Mouse (Mus musculus) lung, embryonic 15.5 days (tissue): ENCODE measurements around the gene Jsrp1. TPM values are rescaled to one million over a fixed set of nuclear protein-coding genes. Genes with fewer than 3 reads are reported as not detected.
"Not testable (repeated sequence)": the region's sequence is repeated elsewhere in the genome, so short reads cannot be mapped to it uniquely, and the experiment has no call there.

Experiments
- ATAC-seq: fragments of 200-750 bp; cut with Nextera tagmentation; 2 replicates; pipeline ENCODE4 v1.8.0; 2017; ENCODE audit warnings: moderate number of reproducible peaks, borderline replicate concordance; ENCODE audit not compliant: low FRiP score, low TSS enrichment; ENCODE audit errors: extremely low read depth
- H3K27ac ChIP-seq: fragments of 300-500 bp; sonication (generic); 2 replicates; pipeline ENCODE4 v1.5.1; 2015; ENCODE audit warnings: moderate library complexity, mild to moderate bottlenecking, inconsistent platforms
- H3K27me3 ChIP-seq: fragments of 300-500 bp; sonication (generic); 2 replicates; pipeline ENCODE4 v1.6.1; 2015; ENCODE audit warnings: inconsistent platforms
- H3K36me3 ChIP-seq: fragments of 300-500 bp; sonication (generic); 2 replicates; pipeline ENCODE4 v1.6.1; 2015; ENCODE audit warnings: inconsistent platforms
- H3K4me1 ChIP-seq: fragments of 300-500 bp; sonication (generic); 2 replicates; pipeline ENCODE4 v1.6.1; 2015; ENCODE audit warnings: inconsistent platforms
- H3K4me2 ChIP-seq: fragments of 300-500 bp; sonication (generic); 2 replicates; pipeline ENCODE4 v1.6.1; 2015; ENCODE audit warnings: inconsistent platforms, mild to moderate bottlenecking, moderate library complexity
- H3K4me3 ChIP-seq: fragments of 300-500 bp; sonication (generic); 2 replicates; pipeline ENCODE4 v1.5.1; 2015; ENCODE audit warnings: mild to moderate bottlenecking, inconsistent platforms
- H3K9ac ChIP-seq: fragments of 300-500 bp; sonication (generic); 2 replicates; pipeline ENCODE4 v1.6.1; 2015; ENCODE audit warnings: inconsistent platforms
- H3K9me3 ChIP-seq: fragments of 300-500 bp; sonication (generic); 2 replicates; pipeline ENCODE4 v1.6.1; 2016; ENCODE audit warnings: inconsistent platforms
- WGBS: fragments of 180-500 bp; shearing (Covaris S2); methylation state at CpG from one replicate; pipeline ENCODE4 v1.1.7; 2015; 5-methylcytosine and 5-hydroxymethylcytosine counted together
- polyA plus RNA-seq: library from polyadenylated mRNA; unstranded; fragments of >200 nt; fragmentation: Nextera tagmentation; extraction: Ambion mirVana; gene quantifications from 2 replicates; pipeline ENCODE4 v1.2.1, GENCODE M21; 2015

Gene Jsrp1
- polyA plus RNA-seq, 1 experiment from 2014 or later = 0.74 TPM

DNA sequence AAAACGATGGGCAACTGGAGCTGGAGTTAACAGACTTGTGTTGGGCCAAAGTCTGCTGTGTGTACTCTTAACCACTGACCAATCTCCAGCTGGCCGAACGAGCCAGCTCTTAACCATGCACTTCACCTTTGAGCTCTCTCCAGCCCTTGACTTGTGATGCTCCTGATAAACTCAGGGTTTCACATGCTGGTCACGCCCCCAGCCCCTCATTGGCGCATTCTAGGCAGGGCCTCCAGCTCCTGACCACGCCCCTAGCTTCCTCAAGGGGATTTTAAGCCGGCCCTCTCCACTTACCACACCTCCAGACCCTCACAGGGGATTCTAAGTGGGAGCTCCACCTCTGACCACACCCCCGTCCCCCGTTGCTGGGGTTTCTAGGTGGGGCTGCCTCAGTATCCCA, 17.8 kb upstream of the Jsrp1 start:
- H3K4me3 ChIP-seq = no peak overlapping the region
- H3K36me3 ChIP-seq = peaks cover 17% of the 10 kb centered on the region
- WGBS = 3% methylated on average over 9 of the region's 9 CpGs
- peaks cover 27% of the 10 kb centered on the region for H3K4me1 ChIP-seq
- no peaks in the 10 kb centered on the region for H3K9me3 ChIP-seq
- H3K27me3 ChIP-seq = peaks cover 34% of the 10 kb centered on the region
- H3K27ac ChIP-seq = no peak overlapping the region
- no peak overlapping the region for H3K4me2 ChIP-seq
- no peak for ATAC-seq
- H3K9ac ChIP-seq = no peak overlapping the region

DNA sequence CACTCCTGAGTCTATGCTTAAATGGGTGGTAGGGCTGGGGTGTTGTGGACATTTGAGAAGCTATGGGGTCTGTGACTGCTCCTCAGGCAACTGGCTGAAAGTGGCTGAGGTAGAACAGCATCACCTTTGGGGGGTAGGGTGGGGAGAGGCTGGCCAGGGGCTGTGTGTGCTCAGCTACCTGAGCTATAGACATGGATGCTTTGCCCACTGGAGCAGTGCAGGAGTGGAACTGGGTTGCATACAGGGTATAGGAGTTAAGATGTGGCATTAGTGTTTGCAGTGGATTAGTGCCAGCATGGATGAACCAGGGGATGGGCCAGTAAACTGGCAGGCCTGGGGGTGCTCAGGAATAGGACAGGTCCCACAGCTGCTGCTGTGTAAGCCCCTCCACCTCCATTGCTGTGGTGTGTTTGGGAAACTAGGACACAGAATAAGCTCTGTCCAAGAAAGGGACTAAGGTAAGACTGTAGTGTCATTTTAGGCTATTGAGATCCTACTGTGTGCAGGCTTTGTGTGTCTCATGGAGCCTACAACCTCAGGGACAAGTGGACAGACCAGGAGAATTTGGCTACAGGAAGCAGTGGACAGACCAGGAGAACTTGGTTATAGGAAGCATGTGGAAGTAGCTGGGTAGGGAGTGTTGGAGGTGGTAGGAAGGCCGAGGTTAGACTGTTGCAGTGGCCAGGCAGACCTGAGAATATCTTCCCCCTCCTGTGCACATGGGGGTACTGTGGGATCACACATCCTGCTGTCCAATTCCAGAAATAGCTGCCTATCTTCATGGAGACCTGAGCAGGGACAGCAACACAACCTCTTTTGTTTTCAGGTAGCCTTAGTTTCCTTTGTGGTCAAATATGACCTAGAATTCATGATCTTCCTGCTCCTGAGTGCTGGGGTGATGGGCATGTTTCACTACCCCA, 16.3 kb upstream of the Jsrp1 start:
- H3K36me3 ChIP-seq = peaks cover 17% of the 10 kb centered on the region
- H3K4me1 ChIP-seq = peaks cover 29% of the 10 kb centered on the region
- H3K9me3 ChIP-seq = no peaks in the 10 kb centered on the region
- no peak for ATAC-seq
- no peak overlapping the region for H3K4me3 ChIP-seq
- no peak overlapping the region for H3K27ac ChIP-seq
- 69% methylated on average over 1 of the region's 1 CpGs for WGBS
- no peak overlapping the region for H3K9ac ChIP-seq
- H3K4me2 ChIP-seq = no peak overlapping the region
- H3K27me3 ChIP-seq = peaks cover 19% of the 10 kb centered on the region

DNA sequence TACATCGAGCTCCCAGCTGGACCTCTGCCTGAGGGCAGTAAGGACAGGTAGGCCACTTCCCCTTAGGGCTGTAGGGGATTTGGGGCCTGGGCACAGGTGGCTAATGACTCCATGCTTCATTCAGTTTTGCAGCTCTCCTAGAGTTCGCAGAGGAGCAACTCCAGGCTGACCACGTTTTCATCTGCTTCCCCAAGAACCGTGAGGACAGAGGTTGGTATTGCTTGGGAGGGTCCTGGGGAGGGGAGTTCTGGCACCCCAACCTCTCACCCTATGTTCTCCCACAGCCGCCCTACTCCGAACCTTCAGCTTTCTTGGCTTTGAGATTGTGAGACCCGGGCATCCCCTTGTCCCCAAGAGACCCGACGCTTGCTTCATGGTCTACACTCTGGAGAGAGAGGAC, 15.3 kb upstream of the Jsrp1 start:
- ATAC-seq, H3K27me3 ChIP-seq, H3K27ac ChIP-seq, H3K9me3 ChIP-seq, H3K9ac ChIP-seq: not testable (repeated sequence)
- Histone ChIP-seq H3K4me2 (peak overlapping the region; percentile 80), H3K36me3 (peaks cover 17% of the 10 kb centered on the region), H3K4me1 (peaks cover 29% of the 10 kb centered on the region), H3K4me3 (peak overlapping the region; percentile 77; the same call in 1 of the 2 replicates)
- 70% methylated on average over 8 of the region's 9 CpGs for WGBS

DNA sequence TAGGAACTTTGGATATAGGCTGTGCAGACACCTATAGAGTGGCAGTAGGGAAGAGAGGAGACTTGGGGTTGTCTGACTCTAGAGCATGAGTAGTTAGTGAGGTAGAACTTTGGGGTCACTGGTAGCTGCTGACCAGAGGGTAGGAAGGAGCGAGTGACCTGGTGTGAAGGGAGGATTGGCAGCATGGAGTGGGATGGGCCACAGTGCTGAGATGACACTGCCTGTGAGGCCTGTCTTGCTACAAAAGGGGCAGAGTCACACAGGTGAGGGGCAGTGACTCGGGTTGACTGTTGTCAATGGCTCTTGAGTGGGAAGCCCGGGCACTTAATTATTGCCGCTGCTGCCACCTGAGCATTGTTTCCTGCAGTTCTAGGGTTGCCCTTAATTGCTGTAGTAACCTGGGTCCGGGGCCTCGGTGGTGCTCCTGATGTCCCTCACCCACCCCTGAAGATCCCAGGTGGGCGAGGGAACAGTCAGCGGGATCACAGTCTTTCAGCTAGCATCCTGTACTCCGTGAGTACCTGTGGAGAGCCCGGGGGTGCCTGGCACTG, 14.6 kb upstream of the Jsrp1 start:
- 61% methylated on average over 10 of the region's 10 CpGs for WGBS
- Histone ChIP-seq H3K4me3 (peak overlapping the region; percentile 77), H3K27me3 (peaks cover 2% of the 10 kb centered on the region; the same call in 1 of the 2 replicates), H3K4me2 (peak overlapping the region; percentile 80), H3K27ac (no peak overlapping the region), H3K9ac (peak overlapping the region; percentile 96), H3K9me3 (no peaks in the 10 kb centered on the region), H3K36me3 (peaks cover 17% of the 10 kb centered on the region), H3K4me1 (peaks cover 29% of the 10 kb centered on the region)
- ATAC-seq = no peak

DNA sequence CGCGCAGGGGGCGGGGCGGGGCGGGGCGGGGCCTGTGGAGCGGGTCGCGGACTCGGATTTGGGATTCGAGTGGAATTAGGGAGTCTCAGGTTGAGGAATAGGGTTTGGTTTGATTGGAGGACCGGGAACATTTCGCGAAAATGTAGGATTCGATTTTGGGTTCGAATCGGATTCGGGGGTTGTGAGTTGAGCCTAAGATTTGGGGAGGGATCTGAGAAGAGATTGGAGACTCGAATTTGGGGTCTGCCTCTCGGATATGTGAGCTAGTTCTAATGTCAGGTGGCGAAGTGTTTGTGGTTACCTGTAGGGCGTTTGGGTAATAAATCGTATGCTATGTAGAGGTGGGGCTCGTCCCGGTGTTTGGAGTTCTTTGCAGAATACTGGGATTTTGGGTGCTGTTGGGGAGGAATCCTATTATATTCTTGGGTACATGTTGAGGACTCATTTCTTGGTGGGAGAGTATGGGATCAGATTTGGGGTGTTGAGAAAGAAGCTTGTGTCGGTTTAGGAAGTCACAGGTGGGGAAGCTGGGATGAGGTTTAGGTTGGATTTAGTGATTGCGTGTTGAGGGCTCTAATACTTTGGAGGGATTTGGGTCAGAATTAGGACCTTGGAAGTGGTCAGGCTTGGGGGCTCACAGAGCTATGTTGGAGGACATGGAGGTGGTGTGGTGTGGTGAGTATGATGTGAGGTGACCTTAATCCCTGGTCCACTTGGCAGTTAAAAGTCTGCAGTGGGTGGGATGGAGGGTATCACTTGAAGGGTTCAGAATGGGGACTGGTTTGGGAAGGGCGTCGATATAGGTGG, 14.0 kb upstream of the Jsrp1 start:
- no peaks in the 10 kb centered on the region for H3K9me3 ChIP-seq
- H3K9ac ChIP-seq = peak overlapping the region; percentile 96
- no peaks in the 10 kb centered on the region for H3K27me3 ChIP-seq
- whole genome bisulfite sequencing = 5% methylated on average over 29 of the region's 29 CpGs
- H3K4me3 ChIP-seq = peak overlapping the region; percentile 77
- H3K27ac ChIP-seq = peak overlapping the region; percentile 92
- H3K36me3 ChIP-seq = peaks cover 17% of the 10 kb centered on the region
- H3K4me1 ChIP-seq = peaks cover 29% of the 10 kb centered on the region
- peak overlapping the region; percentile 80 for H3K4me2 ChIP-seq
- ATAC-seq = no peak

DNA sequence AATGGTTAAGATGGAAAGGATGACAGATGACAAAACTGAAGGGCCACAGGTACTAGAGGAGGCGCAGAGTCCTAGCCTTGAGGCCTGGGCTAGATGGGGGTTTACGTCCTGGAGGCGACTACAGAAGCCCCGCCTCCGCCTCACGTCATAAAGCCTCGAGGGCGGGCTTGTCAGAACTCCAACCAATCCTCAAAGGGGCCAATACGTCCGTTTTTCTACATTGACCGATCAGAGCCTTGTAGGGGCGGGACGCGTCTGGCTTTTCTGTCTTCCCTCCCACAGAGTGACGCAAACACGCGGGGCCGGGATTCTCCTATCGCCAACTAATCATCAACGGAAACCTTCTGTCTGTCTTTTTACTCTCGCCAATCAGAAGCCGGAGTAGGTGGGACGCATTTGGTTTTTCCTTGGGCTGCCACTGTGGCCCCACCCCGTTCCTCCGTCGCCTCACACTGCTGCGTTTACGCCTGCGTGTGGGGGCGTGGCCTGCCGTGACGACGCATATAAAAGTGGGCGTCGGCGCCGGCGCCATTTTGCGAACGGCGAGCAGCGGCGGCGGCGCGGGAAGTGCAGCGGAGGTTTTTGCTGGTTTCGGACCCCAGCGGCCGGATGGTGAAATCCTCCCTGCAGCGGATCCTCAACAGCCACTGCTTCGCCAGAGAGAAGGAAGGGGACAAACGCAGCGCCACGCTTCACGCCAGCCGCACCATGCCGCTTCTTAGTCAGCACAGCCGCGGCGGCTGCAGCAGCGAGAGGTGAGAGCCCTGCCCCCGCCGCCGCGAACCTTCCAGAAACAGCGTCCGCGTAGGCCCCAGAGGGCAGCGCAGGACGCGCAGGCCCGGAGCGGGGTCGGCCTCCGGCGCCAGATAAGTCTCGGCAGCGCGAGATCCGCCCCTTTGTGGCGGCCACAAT, 13.1 kb upstream of the Jsrp1 start, which contains the start of gene Oaz1:
Gene Oaz1, plus strand, starts transcription at position 506 of the 912 bp plus-strand sequence.
- no peaks in the 10 kb centered on the region for H3K9me3 ChIP-seq
- peak within 1 kb of the TSS; percentile 77 for H3K4me3 ChIP-seq
- H3K4me2 ChIP-seq = peak within 1 kb of the TSS; percentile 80
- ATAC-seq = peak; percentile 98
- WGBS = under 1% methylated on average over 82 of the region's 82 CpGs
- H3K36me3 ChIP-seq = peaks cover 17% of the 10 kb centered on the region
- peak within 1 kb of the TSS; percentile 96 for H3K9ac ChIP-seq
- H3K27ac ChIP-seq = peak within 1 kb of the TSS; percentile 92
- H3K4me1 ChIP-seq = peaks cover 29% of the 10 kb centered on the region
- no peaks in the 10 kb centered on the region for H3K27me3 ChIP-seq

DNA sequence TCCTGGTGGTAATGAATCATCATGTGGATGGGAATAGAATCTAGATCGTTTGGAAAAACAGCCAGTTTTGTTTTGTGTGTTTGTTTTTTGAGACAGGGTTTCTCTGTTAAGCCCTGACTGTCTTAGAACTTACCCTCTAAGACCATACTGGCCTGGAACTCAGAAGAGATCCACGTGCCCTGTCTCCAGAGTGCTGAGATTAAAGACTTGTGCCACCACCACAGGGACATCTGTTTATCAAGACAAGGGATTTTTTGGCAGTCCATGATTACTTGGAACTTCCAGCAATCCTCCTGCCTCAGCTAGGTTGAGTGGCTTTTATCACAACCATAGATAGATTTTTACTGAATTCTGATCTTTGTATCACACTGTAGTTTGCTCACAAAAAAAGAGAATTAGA, 11.5 kb upstream of the Jsrp1 start:
- Histone ChIP-seq H3K9me3 (no peaks in the 10 kb centered on the region), H3K9ac (no peak overlapping the region), H3K4me1 (peaks cover 13% of the 10 kb centered on the region), H3K27me3 (no peaks in the 10 kb centered on the region), H3K36me3 (peaks cover 8% of the 10 kb centered on the region), H3K4me2 (no peak overlapping the region), H3K27ac (no peak overlapping the region), H3K4me3 (no peak overlapping the region)
- ATAC-seq = no peak
- 59% methylated on average over 2 of the region's 2 CpGs for WGBS

DNA sequence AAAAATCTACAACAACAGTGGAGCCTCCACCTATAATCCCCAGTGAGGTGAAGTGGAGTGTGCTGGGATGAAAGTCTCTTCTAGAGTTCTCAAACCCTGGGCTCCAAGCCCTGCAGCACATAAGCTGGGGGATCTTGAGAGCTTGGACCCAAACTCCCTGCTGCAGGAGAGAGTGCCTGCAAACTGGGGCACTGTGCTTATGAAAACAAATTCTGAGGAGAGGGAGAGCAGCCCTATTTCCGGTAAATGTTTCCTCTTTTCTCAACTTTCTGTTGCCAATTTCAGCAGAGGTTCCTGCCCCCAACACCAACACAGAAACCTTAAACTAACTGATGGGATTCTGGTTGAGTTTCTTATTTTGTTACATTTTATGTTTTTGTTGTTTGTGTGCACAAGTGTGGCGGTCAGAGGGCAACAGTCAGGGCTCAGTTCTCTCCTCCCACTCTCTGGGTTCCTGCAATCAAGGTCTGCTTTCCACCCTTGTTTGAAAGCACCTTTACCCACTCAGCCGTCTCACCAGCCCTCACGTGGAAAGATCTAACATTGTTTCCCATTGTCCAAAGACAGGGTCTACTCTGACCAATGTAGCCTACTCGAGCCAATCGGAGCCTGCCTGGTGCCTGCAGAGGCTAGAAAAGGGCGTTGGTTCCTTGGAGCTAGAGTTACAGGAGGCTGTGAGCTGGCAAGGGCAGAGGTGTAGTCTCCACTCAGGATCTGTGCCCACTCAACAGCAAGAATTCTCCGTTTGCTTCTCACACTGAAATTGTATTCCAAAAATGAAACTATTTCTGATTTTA, 10.7 kb upstream of the Jsrp1 start:
- H3K36me3 ChIP-seq = peaks cover under 1% of the 10 kb centered on the region
- no peaks in the 10 kb centered on the region for H3K9me3 ChIP-seq
- H3K4me1 ChIP-seq = peaks cover 13% of the 10 kb centered on the region
- no peak overlapping the region for H3K9ac ChIP-seq
- H3K4me2 ChIP-seq = no peak overlapping the region
- no peak overlapping the region for H3K4me3 ChIP-seq
- no peaks in the 10 kb centered on the region for H3K27me3 ChIP-seq
- WGBS = 58% methylated on average over 8 of the region's 8 CpGs
- ATAC-seq = no peak
- H3K27ac ChIP-seq = no peak overlapping the region

DNA sequence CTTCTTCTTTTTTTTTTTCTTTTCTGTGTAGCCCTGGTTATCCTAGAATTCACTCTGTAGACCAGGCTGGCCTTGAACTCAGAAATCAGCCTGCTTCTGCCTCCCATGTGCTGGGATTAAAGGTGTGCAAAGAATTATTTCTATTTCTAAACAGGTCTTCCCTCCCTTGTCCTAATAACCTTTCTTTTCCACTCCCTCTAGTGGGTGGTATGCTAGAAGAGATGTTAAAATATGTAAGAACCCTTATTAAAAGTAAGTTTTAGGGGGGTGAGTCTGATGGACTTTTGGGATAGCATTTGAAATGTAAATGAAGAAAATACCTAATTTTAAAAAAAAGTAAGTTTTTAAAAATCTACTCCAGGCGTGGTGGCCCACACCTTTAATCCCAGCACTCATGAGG, 10.0 kb upstream of the Jsrp1 start:
- Histone ChIP-seq H3K27ac (no peak overlapping the region), H3K27me3 (no peaks in the 10 kb centered on the region), H3K9ac (no peak overlapping the region), H3K4me2 (no peak overlapping the region), H3K9me3 (no peaks in the 10 kb centered on the region), H3K4me3 (no peak overlapping the region), H3K4me1 (peaks cover 9% of the 10 kb centered on the region), H3K36me3 (no peaks in the 10 kb centered on the region)
- WGBS = 81% methylated on average over 1 of the region's 1 CpGs
- ATAC-seq = no peak

DNA sequence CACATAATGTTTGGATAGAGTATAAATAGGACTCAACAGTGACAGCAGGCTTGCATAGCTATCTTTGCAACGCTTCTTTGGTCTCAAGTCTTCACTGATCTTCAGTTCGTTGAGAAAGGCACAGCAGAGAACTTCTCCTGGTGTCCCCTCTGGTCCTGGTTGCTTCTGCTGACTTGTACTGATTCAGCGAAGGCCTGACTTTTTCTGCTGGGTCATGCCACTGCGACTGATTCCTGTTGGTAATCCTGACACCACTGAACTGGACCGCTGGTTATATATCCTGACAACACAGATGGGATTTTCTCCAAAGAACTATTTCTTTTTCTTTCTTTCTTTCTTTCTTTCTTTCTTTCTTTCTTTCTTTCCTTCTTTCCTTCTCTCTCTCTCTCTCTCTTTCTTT, 9.2 kb upstream of the Jsrp1 start:
- no peak overlapping the region for H3K4me2 ChIP-seq
- no peak overlapping the region for H3K27ac ChIP-seq
- H3K9ac ChIP-seq = no peak overlapping the region
- H3K27me3 ChIP-seq = no peaks in the 10 kb centered on the region
- H3K36me3 ChIP-seq = no peaks in the 10 kb centered on the region
- no peak overlapping the region for H3K4me3 ChIP-seq
- no peaks in the 10 kb centered on the region for H3K9me3 ChIP-seq
- ATAC-seq = no peak
- 0 out of 2 replicates have a peak, but pooled peaks cover 2% of the 10 kb centered on the region for H3K4me1 ChIP-seq
- 84% methylated on average over 5 of the region's 5 CpGs for WGBS
